Mouse (Mus musculus) left cerebral cortex, adult 18-20 months (tissue): ENCODE data around the gene Col6a5. TPM values are rescaled to one million over a fixed set of nuclear protein-coding genes. Genes with fewer than 3 reads are reported as not detected.

Source experiments
- DNase-seq, 2 experiments: peaks; one replicate each; pipeline ENCODE4 v3.0.0; 2021 to 2022; ENCODE audit warnings: low spot score in 2 of 2, mixed read lengths in 1 of 2
- long read RNA-seq, 2 experiments: library from polyadenylated mRNA; stranded (forward); transcript quantifications; one replicate each; pipeline ENCODE4 v2.0.0; 2021
- total RNA-seq, 2 experiments: library from RNA; stranded (reverse); gene quantifications; 2 replicates each; pipeline ENCODE4 v1.2.3; 2021

The Col6a5 gene
- total RNA-seq, result under 1 TPM; 0.40 to 0.84 TPM
- long read RNA-seq, experiment 1, result 0 reads
- long read RNA-seq, experiment 2, result 0 reads

GRCm38 (mm10) chr9:105960533-105960932 is at the start of gene Col6a5:
Gene Col6a5 (minus strand): TSS chr9:105960643.
- DNase-seq, result no peak

GRCm38 (mm10) chr9:105997955-105998354 is 37.5 kb upstream of the Col6a5 start:
- DNase-seq, result no peak

GRCm38 (mm10) chr9:105992425-105992824 is 32.0 kb upstream of the Col6a5 start:
- peak; percentile 35 to 63 for DNase-seq

GRCm38 (mm10) chr9:105990099-105990498 is 29.7 kb upstream of the Col6a5 start:
- no peak for DNase-seq

- no peak for DNase-seq
Measured at GRCm38 (mm10) chr9:105989468-105989867, 29.0 kb upstream of the Col6a5 start.

GRCm38 (mm10) chr9:105988096-105988495 is 27.7 kb upstream of the Col6a5 start:
- no peak for DNase-seq

- DNase-seq, result no peak
Measured at GRCm38 (mm10) chr9:105984931-105985519, 24.6 kb upstream of the Col6a5 start.

GRCm38 (mm10) chr9:105978479-105978878 is 18.0 kb upstream of the Col6a5 start:
- no peak for DNase-seq

GRCm38 (mm10) chr9:105976871-105977270 is 16.4 kb upstream of the Col6a5 start:
- no peak for DNase-seq

GRCm38 (mm10) chr9:105976314-105976713 is 15.9 kb upstream of the Col6a5 start:
- DNase-seq, result no peak

- DNase-seq, result no peak
Measured at GRCm38 (mm10) chr9:105973736-105974135, 13.3 kb upstream of the Col6a5 start.

- no peak for DNase-seq
Measured at GRCm38 (mm10) chr9:105972031-105972430, 11.6 kb upstream of the Col6a5 start.

GRCm38 (mm10) chr9:105971351-105971894 is 11.0 kb upstream of the Col6a5 start:
- no peak for DNase-seq

- no peak for DNase-seq
Measured at GRCm38 (mm10) chr9:105970901-105971300, 10.5 kb upstream of the Col6a5 start.

- DNase-seq, result no peak
Measured at GRCm38 (mm10) chr9:105967976-105968375, 7.5 kb upstream of the Col6a5 start.

GRCm38 (mm10) chr9:105959116-105959515 is 1.3 kb downstream of the Col6a5 start:
- no peak for DNase-seq

- no peak for DNase-seq
Measured at GRCm38 (mm10) chr9:105949755-105950154, 10.7 kb downstream of the Col6a5 start.

GRCm38 (mm10) chr9:105947577-105947976 is 12.9 kb downstream of the Col6a5 start:
- peak; percentile 47 to 61 for DNase-seq

- DNase-seq, result no peak
Measured at GRCm38 (mm10) chr9:105933816-105934215, 26.6 kb downstream of the Col6a5 start.

- no peak for DNase-seq
Measured at GRCm38 (mm10) chr9:105929287-105929686, 31.2 kb downstream of the Col6a5 start.

- no peak for DNase-seq
Measured at GRCm38 (mm10) chr9:105928406-105929071, 31.9 kb downstream of the Col6a5 start.

- DNase-seq, result no peak
Measured at GRCm38 (mm10) chr9:105923659-105924058, 36.8 kb downstream of the Col6a5 start.

GRCm38 (mm10) chr9:105915186-105915585 is 45.3 kb downstream of the Col6a5 start:
- no peak for DNase-seq
